ENCODE assay signal across 7 mouse cellular contexts in genomic region chr15:15089783-15090182, GRCm38 (mm10).
DNase-seq lines count a peak whose midpoint lies in the region; ATAC-seq and TF ChIP-seq lines count a peak whose summit lies in the region.
"Not testable (repeated sequence)": the region's sequence is repeated elsewhere in the genome, so short reads cannot be mapped to it uniquely, and the experiment has no call there.

No protein-coding gene starts in this region.

- WGBS in limb, embryonic 14.5 days, result 76% methylated on average over 3 of the region's 3 CpGs

- intact Hi-C loops in gastrocnemius, adult 2 months (cut with DNase I), result not testable (repeated sequence)

- H3K4me3 ChIP-seq in C2C12 (ENCODE audit: insufficient read depth, poor library complexity, severe bottlenecking), result peak overlapping the region; percentile 7
- peak overlapping the region; percentile 26; the same call in 1 of the 2 replicates for H3K4me3 ChIP-seq in gastrocnemius, adult 2 months
- not testable (repeated sequence) for H3K4me3 ChIP-seq in layer of hippocampus, adult 2 months; limb, embryonic 14.5 days (replicated peaks; ENCODE audit: low read length)

- not testable (repeated sequence) for H3K9ac ChIP-seq in limb, embryonic 14.5 days (ENCODE audit: low read depth, low read length, severe bottlenecking)

- TF ChIP-seq POLR2A in limb, embryonic 14.5 days (IDR thresholded peaks at IDR 0.05; ENCODE audit: borderline replicate concordance, extremely low read depth, insufficient read depth, insufficient read length), result not testable (repeated sequence)

- not testable (repeated sequence) for H3K27me3 ChIP-seq in C2C12 (ENCODE audit: control insufficient read depth, insufficient read depth, insufficient read length); limb, embryonic 14.5 days (ENCODE audit: control insufficient read depth, insufficient read depth, low read length)

- H3K9me3 ChIP-seq in limb, embryonic 14.5 days (ENCODE audit: control insufficient read depth, low read length), result not testable (repeated sequence)

- peak; percentile 70 for DNase-seq in MEL-GATA-1-ER (ENCODE audit: extremely low read depth, low read depth)
- peak; percentile 57 for DNase-seq in ZHBTc4 (ENCODE audit: low read depth, low spot score)
- DNase-seq in gastrocnemius, adult 2 months; layer of hippocampus, adult 2 months (ENCODE audit: low spot score in 2 of 2): not testable (repeated sequence)
- peak; percentile 5 for DNase-seq in limb, embryonic 14.5 days (ENCODE audit: low spot score)
- peak; percentile 42 for DNase-seq in retina, embryonic 14.5 days (ENCODE audit: low spot score)

- H3K4me1 ChIP-seq in limb, embryonic 14.5 days (ENCODE audit: control insufficient read depth, insufficient read depth, low read length), result not testable (repeated sequence)

- not testable (repeated sequence) for H3K36me3 ChIP-seq in C2C12 (ENCODE audit: control insufficient read depth, insufficient read depth); limb, embryonic 14.5 days (ENCODE audit: control insufficient read depth, insufficient read depth, low read length)

- TF ChIP-seq CTCF in C2C12 (IDR thresholded peaks at IDR 0.05; ENCODE audit: control insufficient read depth, insufficient read depth, insufficient read length); gastrocnemius, adult 2 months (IDR thresholded peaks at IDR 0.05): not testable (repeated sequence)
- peak; percentile 68 for TF ChIP-seq CTCF in layer of hippocampus, adult 2 months (conservative IDR thresholded peaks at IDR 0.05)

- H3K27ac ChIP-seq in gastrocnemius, adult 2 months; layer of hippocampus, adult 2 months; limb, embryonic 14.5 days (replicated peaks; ENCODE audit: low read depth, low read length): not testable (repeated sequence)

- H3ac ChIP-seq in C2C12 (ENCODE audit: control insufficient read depth, insufficient read length, low read depth), result not testable (repeated sequence)

- H3K4me2 ChIP-seq in limb, embryonic 14.5 days (replicated peaks; ENCODE audit: low read depth, low read length, severe bottlenecking), result not testable (repeated sequence)

- H3K79me2 ChIP-seq in C2C12 (ENCODE audit: control insufficient read depth, insufficient read depth), result not testable (repeated sequence)

- H3K79me3 ChIP-seq in C2C12 (ENCODE audit: low read depth), result not testable (repeated sequence)

- not testable (repeated sequence) for ATAC-seq in limb, embryonic 14.5 days (ENCODE audit: low FRiP score, low read depth)
